Mouse (Mus musculus) spleen, adult 12 weeks (tissue): Measurements from ENCODE around the gene Dppa3.

Source experiments
- DNase-seq: peaks from one replicate; pipeline ENCODE4 v3.0.0; 2022; ENCODE audit warnings: low spot score

Gene Dppa3

DNA sequence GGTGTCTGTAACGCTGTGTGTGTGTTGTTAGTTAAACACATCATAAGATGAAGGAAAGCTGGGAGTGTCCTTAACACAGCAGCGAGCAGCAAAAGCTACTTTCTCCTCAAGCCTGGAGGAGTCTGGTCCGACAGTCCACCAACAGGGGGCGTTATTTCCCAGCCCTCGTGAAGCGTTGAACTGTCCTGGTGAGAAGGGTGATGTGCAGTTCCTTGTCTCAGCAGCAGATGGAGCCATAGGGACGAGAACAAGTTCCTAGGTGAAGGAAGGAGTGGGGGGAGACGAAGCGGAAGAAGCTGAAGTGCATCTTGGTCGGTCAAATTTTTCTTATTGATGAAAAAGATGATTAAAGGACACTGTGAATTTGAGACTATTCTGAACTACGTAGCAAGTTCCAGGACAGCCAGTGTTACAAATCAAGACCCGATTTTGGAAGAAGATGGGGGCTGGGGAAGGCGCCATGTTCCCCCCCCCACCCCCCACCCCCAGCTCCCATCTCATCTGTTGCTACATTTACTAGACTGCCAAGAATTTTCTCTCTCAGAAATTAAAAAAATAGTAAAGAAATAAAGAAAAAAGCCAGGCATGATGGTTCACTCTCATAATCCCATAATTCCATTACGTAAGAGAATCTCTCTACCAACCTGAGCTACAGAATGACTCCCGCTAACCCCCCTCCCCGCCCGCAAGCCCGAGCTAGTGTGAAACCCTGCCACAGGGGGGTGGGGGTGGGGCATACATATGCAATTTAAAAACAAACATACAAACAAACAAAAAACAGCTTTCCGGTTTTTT, 43.4 kb downstream of the Dppa3 start:
- peak; percentile 69 for DNase-seq

DNA sequence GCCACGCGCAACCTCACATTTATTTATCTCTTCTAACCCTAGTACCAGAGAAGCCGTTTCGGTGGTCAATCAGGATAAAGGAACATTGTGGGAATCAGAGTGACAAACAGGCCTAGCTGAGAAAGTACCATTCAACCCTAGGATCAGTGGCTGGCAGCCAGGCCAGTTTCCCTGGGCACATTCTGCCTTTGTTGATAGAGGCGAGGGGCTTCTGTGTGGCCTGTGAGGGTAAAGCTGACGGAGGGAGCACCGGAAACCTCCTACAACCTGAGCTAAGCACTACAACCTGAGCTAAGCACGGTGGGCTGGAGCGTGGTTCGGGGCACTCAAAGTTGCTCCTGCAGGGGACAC, 44.0 kb downstream of the Dppa3 start:
- no peak for DNase-seq

DNA sequence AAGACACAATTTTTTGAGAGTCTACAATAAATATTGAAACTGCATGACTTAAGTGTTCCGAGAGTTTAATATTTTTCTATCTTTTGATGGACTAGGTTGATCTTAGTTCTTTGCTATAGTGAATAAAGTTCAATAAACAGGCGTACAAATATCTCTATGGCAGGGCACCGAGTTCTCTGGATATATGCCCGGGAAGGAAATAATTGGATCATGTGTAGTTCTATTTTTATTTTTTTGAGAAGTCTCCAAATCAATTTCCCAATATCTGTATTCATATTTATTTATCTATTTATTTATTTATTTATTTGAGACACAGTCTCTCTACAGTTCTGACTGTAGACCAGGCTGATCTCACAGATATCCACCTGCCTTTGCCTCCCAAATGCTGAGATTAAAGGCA, 44.6 kb downstream of the Dppa3 start:
- no peak for DNase-seq

DNA sequence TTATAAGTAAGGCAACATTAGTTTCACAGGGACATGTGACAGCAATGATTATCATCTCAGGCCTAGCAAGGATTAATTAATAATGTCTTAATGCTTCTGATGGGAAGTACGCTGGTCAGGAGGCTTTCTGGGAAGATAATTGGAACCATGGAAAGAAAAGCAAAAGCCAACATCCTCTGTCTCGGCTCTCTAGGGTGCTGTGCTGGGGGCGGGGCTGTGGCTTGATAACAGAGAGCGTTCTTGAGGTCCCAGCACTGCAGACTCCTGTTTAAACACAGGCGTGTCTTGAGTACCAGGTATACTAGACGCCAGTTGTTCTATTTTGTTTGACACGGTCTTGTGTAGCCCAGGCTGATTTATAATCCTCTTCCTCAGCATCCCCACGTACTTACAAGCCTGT, 46.5 kb downstream of the Dppa3 start:
- no peak for DNase-seq
